Mouse (Mus musculus) WW6 (cell line): ENCODE data around the gene Auts2.
A peak's percentile ranks its signal among the peaks of the same experiment; 100 is the strongest.

Experiments
- DNase-seq: peaks from one replicate; pipeline ENCODE4 v3.0.0-alpha.2; 2013; ENCODE audit warnings: low read depth, low spot score

Auts2 gene

DNA sequence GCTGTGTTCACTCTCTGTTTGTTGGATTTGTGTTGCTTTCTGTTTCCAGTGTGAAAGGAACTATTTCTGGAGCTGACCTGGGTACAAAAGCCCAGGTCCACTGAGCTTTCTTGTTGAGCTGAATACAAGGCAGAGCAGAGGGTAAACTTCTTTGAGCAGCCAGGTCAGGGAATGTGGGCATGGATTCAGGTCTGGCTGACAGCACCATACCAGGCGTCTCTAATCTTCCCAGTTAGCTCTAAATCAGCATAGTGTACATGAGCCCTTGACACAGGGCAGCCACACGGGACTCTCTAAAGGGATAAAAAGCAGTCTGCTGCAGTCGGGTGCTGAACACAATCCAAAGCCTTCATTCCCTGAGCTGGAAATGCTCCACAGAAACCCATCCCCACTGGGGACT, 444.7 kb downstream of the Auts2 start:
- DNase-seq: no peak

DNA sequence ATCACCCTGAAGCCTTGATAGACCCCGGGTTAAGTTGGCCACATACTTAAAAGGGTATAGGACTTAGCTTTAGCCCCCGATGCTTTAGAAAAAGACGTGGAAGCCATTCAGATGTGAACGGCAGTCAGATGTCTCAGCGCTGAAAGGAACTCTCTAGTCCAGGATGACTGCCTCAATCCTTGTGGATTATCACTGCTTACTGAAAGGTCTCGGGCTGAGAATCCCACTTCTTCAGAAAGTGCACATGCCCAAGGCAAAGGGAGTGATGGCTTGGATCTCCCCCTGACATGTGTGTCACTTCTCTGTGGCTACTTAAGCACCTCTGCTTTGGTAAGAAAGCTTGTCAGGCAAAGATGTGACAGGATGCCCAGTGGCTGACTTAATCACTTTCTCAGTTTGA, 450.4 kb downstream of the Auts2 start:
- DNase-seq: no peak

DNA sequence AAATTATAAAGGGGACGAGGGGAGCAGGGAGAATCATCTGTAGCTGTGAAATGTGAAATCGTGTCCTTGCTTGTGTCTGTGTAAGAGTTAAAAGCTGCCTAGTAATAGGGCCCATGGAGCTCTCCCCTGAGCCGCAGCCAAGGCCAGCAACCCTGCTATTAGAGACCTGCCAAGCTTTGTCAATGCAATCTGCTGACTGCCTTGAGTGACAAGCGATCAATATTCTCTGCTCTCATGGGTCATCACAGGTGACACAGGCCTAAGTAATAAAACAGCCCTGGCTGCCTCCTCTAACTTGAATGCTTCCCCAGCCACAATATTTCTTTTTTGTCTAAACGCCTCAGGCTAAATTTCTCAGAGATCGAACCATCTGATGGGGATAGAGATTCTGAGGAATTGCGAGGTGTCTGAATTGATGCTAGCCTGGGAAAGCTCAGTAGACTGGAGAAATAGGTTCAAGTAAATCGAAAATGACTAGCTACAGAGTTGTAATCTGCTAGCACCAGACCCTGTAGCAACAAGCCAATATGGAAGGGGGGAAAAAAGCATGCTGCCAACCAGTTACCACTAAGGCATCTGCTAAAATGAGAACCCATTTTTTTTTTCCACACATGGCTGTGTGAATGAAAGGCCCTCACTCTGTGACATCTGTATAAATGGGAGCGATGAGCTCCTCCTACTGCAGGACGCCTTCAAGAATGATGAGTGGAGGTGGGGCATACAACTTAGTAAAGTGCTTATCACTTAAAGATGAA, 453.5 kb downstream of the Auts2 start:
- no peak for DNase-seq

DNA sequence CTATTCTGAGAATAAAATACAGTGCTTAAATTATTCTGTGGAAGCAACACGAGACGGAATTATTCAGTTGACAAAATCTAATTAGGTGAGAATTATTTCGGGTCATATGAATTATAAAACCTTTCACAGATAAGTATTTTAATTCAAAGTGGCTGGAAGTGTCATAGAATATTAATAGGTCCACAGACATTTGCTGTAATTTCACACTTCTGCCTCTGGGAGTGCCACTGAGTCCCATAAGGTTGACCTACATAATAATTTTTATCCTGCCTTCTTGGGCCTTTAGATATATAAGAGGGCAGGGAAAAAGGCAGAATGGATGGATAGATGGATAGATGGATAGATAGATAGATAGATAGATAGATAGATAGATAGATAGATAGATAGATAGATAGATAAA, 454.6 kb downstream of the Auts2 start:
- DNase-seq: no peak

DNA sequence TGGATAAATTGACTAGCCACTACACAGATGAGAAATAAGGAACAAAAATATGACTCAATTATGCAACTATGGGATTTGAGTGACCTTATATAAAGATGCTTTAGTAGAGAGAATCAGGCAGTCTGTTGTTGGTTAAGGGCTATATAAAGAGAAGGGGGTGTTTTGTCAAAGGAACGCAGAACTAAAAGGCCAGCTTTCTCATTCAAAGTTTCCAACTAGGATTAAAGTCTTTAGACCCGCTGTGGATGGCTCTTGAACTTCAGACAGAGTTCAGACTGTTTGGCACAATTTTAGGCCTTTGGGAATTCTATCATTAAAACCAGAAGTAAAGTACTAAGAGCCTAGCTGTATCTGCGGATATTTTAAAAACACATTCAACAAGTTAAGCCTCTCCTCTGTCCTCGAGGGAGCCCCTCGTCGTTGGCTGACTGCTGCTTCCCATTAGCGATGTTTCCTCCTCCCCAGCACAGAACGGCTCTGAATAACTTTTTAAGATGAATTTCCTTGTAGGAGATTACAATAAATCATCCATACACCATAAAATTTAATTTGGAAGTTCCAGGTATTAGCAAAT, 459.3 kb downstream of the Auts2 start:
- no peak for DNase-seq

DNA sequence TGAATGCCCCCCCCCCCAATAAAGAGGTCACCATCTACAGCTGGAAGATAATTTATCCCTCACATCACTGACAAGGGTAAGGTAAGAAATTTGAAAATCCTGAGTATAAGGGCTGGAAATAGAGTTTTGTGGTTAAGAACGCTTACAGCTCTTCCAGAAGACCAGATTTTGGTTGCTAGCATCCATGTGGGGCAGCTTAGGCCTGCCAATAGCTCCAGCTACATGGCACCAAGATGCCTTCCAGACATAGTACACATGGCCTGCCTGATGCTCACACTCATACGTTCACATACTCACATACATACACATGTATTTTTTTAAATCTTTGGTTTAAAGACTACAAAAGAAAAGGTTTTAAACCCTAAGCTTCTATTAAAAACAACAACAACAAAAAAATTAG, 467.2 kb downstream of the Auts2 start:
- no peak for DNase-seq

DNA sequence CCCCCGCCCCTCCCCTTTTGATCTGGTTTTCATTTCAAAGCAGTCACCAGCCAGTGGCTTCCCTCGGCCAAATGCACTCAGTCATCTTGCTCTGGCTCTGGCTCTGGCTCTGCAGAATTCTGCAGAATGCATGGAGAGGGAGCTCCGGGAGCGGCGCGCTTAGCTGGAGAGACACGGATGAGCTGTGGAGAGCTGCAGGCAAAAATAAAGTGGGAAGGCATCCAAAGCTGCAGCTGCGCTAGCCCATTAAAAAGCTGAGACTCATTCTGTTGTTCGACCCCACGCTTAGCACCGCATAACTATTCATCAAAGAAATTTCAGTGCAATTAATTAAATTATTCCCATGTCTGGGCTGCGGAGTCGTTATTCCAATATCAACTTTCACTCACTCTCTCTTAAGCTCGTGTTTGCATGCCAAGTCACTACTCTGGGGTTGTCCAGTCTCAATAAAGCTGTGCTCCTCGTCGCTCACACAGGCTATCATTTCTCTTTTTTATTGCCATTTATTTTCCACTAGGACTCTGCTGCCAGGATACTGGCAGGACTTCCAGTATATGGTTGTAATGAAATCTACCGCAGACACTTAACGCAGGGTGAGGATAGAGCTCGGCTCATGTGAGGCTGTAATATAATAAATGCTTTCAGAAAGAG, 468.3 kb downstream of the Auts2 start:
- DNase-seq: no peak

DNA sequence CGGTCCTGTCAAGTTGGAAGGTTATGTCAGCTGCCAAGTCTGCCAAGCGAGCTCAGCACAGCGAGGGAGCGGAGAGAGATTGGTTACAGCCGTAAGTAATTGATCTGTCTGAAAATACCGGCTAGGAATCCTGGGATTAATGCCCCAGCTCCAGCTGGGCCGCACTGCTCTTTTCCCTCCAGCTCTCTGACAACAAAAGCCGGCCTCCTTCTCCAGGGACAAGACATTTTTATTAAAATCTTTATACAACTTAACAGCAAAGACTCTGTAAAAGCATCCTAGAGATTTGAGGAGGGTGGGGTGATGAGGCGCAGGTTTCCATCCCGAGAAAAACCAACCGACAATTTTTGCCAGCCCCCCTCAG, 468.8 kb downstream of the Auts2 start:
- DNase-seq: no peak

DNA sequence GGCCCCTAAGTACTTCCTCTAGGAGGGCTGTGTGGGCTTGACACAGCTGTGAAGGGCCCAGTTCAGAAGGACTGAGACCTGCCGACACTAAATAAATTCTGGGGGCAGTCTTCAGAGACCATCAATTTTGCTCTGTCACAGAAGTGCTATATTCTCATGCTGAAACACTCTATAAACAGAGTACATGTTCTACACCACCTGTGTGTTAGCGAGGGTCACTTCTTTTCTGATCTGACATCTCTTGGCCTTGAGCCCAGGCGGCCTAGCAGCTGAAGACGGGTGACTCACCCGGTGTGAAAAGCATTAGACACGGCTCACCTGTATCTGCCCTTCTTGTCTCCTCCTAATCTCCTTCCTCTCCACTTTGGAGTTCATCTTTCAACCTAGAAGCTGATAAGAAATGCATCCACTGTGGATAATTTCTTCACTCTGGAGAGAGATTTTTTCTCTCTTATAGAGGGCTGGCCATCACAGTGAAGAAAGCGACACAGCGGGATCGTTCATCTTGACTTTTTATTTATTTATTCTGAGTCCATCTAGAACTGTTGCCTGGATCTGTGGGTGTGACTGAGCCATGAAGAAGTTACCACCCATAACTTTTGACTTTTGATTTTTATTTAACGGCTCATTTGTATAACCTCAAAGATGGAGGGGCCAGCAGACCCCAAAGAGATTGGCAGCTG, 469.3 kb downstream of the Auts2 start:
- no peak for DNase-seq

DNA sequence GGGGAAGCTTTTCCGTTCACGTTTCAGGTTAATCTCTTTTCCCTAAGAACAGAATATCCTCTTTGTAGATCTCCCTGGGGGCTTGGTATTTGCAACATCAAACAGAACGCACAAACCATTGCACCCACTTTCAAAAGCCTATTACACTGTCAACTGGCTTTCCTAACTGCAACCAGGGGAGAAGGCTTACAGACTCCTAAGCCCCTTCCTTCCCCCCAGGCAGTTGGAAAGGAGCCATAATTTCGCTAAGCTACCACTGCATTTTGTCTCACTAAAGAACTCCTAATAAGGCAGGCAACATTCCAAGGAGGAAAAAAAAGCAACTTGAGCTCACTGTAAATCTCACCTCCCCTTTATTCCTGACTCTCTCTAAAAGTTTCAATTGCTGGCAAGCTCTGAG, 470.8 kb downstream of the Auts2 start:
- DNase-seq: no peak

DNA sequence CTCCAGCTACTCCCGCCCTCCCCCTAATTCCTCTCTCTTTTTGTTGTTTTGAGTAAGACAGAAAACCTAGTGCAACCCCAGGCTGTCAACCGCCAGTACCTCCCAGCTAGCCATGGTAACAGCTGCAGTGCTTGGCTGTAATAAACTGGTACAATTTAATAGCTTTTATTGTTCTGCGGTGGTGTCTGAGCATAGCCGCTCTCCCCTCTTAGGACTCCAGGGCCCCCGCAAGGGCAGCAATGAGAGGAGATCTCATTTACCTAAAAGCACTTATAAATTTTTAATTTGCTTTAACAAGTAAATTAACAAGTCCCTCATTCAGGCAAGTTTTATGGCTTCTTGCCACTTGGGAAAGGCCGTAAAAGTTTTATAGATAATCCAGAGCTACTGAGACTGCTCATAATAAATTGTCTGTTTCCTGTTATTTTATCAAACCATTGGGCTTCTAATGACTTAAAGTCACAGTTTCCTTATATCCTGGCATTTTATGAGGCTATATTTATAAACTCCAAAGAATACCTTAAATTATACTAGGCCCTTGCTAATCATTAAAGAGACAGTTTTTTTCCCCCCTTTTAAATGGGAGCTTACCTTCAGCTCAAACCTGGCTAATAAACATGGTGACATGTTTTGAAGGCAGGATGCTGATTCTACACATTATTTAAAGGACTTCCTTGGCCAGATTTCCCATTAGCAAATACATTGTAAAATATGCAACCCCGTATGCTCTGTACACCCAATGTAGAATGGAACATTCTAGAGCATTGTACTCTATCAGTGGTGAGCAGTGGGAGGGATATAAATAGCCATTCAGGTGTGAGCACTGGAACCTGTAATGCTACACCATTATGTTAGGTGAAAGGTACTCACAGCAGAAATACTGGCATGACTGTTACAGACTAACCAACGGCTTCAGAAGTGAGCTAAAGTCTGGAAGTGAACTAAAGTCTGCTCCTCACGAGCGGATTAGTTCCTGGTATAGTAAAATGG, 475.1 kb downstream of the Auts2 start:
- DNase-seq: no peak

DNA sequence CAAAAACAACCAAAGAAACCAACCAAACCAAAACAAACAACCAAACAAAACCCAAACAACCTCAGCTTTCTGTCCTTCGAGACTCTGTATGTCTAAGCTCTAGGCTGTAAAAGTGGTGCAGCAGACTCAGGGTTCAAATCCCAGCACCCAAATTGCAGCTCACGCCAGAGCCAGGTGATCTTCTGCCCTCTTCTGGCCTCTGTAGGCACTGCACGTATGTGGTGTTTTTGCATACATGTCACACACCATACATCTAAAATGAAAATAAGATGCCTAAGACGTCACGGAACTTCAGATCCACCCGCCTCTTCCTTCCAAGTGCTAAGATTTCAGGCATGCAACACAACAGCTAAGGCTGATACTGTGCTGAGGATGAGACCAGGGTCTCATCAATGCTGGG, 483.0 kb downstream of the Auts2 start:
- peak; percentile 3 for DNase-seq

DNA sequence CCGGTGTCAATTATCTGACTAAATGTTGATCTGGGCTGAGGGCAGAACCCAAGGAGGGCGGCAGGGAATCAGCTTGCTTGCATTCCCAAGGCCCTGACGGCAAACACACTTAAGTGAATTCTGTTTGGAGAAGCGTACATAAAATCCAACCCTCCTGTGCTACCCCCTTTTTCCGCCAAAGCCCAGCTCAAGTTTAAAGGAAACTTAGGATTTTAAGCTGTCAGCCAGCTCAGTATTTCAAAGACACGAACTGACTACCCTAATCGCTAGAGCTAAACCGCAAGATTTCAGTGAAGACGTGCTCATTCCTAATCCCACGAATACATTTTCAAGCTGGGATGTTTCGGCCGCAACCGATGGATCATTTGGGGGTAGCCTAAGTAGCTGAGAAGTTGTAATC, 490.5 kb downstream of the Auts2 start:
- no peak for DNase-seq

DNA sequence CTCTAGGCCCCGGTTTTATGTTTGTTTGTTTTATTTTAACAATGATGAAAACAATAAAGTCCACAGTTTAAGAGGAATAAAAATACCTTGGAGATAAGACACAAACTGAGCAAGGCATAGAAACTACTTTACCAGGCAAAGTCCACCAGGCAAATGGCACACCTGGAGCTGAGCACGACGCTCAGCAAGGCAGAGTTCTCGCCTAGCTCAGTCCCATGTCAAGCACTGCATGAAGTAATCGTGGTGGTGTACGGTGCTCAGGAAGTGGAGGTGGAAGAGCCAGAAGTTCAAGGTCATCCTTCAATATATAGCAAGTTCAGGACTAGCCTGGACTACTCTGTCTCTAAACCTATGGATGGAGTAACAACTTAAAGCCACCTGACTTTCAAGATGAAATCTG, 503.6 kb downstream of the Auts2 start:
- DNase-seq: no peak

DNA sequence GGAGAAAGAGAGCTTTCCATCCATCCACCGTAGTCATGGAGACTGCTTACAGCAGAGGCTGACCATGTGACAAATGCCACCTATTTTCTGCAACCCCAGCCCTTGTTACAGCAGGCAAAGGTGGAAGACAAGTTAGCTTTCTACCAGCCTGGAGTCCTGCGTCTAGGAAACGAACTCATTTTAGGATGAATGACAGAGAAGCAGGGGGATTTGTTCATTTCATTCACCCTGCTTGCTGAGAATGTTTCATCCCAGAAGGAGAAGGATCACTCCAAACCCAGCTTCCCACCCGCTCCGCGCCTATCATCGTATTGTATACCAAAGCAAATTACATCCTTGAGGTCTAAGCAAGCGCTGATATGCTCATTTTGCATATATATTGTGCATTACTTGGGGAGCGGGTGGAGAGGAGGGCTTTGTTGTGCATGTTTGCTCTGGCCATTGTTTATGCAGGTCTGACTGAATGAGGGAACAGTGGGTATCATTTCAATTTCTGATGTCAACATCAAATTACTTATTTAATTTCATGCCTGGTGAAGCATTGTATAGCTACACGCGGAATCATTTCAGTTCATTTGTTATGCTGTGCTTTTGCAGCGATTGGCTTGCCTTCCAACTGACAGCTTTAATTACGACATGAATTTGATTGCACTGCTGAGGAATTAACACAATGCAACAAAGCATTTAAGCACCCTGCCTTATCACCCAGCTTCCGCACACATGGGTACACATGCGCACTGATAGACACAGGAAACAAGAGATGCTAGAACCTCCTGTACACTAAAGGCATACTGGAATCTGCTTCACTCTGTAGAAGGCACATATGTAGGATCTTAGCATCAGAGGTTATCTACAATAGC, 509.4 kb downstream of the Auts2 start:
- no peak for DNase-seq

DNA sequence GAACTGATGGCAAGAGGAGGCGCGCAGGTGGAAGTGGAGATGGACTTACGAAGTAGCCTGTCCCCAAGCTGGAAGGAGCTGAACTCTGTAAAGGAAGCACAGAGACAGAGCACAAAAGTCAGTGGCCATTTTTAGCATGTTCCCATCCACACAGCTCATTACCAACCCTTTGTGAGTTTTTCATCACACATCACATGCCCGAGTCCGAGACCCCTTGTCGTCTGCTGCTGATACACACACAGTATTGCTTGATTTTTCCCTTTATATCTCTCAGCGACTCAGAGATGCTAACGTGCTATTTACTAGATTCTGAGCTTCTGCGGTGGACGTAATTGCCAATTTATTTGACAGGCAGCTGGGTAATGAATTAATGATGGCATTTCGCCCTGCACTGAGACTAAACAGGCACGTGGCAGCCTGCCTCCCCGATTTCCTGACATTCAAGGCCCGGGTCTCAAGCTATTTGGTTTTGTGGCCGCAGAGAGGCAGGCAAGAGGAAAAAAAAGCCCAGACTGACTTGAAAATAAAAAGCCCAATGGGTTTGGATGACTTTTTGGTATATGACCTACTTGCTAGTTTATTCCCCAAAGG, 512.1 kb downstream of the Auts2 start:
- no peak for DNase-seq

DNA sequence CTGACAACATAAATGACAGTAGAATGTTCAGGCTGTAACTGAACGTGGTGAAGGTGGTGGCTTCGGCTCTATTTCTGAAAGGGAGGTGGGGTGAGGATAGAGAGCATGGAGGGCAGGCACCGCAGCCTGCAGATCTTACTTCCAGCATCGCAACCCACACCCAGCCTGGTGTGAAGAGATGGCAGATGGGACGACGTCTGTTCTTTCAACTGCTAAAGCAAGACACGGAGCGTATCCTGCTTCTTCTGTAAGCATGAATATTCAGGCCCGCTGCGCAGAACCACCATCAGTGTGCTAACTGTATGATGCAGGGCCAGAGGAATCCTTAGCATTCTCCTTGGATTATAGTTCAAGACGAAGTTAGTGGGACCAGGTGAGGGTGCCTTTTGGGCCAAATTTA, 513.5 kb downstream of the Auts2 start:
- no peak for DNase-seq

DNA sequence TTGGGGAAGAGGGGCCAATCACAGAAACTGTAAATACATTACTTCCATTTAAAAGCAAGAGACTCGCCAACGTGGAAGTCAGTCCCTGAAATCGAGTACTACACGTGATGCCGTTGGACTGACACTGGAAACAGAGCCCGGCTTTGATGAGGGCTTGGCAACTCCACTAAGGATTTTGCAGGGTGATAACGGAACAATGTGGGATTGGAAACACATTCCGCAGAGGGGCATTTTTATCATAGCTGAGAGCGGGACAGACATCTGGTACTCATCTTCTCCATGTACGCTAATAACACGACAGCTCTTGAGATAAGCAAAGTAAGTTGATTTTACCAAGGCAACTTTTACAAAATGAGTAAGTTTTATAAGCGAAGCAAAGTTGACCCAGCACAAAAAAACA, 514.1 kb downstream of the Auts2 start:
- no peak for DNase-seq

DNA sequence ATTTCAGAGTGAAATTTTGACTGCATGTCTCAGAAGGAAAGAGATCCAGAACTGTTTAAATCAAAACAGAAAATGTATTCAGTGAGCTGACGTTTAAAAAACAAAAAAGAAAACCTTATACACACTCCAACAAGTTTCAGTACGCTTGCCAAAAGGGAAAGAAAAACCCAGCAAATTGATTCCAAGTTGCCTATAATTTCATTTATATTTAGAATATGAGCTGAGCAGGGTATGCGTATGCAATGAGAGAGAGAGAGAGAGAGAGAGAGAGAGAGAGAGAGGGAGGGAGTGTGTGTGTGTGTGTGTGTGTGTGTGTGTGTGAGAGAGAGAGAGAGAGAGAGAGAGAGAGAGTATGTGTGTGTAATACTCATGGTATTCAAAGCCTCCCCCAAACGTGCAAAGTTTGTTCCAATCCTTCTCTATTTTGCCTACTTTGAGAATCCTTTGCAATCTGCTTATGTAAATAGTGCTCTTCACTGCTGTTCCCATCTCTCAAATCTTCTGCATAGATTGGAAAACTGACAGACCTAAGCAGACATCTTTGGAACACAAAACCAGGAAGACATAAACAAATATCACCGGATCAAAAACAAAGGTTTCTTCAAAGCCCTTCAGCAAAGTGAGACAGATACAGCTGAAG, 515.2 kb downstream of the Auts2 start:
- no peak for DNase-seq

DNA sequence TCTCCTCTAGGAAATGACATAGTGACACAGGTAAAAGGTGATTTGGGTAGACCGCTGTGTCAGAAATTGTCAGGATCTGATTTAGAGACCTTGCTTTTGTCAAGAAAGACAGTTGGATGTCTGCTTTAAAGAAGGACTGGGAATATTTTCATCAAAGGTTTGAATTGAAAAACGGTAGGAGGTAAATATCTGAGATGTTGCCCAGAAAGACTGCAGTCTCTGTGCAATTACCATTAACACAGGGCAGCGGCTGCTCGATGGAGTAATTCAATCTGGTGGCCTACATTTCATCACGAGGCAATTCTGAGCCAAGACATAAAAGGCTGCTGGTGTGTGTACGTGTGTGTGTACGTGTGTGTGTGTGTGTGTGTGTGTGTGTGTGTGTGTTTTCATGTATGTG, 529.8 kb downstream of the Auts2 start:
- no peak for DNase-seq
